Mouse (Mus musculus): ENCODE results near the gene Rusc1. TPM values are rescaled to one million over a fixed set of nuclear protein-coding genes. Genes with fewer than 3 reads are reported as not detected.

The Rusc1 gene
- polyA plus RNA-seq, 1 experiment from 2014 or later: 13.9 TPM

- TF ChIP-seq CTCF (IDR thresholded peaks at IDR 0.05; ENCODE audit: low read depth): no peak
- 74% methylated on average over 3 of the region's 3 CpGs for WGBS
- DNase-seq (no peak), ATAC-seq (ENCODE audit: insufficient read depth) (no peak)
- Histone ChIP-seq H3K9me3 (ENCODE audit: low read depth, low read length) (no peaks in the 10 kb centered on the region), H3K27ac (ENCODE audit: low read depth) (no peak overlapping the region), H3K36me3 (ENCODE audit: insufficient read depth) (no peaks in the 10 kb centered on the region), H3K4me3 (ENCODE audit: low read depth, low read length) (no peak overlapping the region), H3K9ac (no peak overlapping the region), H3K4me1 (ENCODE audit: insufficient read depth) (no peaks in the 10 kb centered on the region; the same call in 1 of the 2 replicates), H3K4me2 (no peak overlapping the region), H3K27me3 (ENCODE audit: insufficient read depth, low read length) (no peaks in the 10 kb centered on the region)
These were observed 36.8 kb upstream of the Rusc1 start for GRCm38 (mm10) chr3:89129908-89130307.

DNA sequence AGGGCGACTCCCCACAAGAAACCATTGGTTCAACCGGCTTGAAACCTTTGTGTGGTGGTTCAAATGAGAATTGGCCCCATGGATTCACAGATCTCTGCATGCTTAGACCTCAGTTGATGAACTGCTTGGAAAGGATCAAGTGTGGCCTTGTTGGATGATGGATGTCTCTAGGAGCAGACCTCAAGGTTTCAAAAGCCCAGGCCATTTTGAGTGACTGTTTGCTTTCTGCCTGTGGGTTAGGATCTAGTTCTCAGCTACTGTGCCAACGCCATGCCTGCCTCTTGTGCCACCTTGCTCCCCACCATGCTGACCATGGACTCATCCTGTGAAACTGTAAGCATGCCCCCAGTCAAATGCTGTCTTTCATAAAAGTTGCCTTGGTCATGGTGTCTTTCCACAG is 32.9 kb upstream of the Rusc1 start:
- ATAC-seq (ENCODE audit: insufficient read depth) (no peak), DNase-seq (no peak)
- TF ChIP-seq CTCF (IDR thresholded peaks at IDR 0.05; ENCODE audit: low read depth): no peak
- Histone ChIP-seq H3K9ac (no peak overlapping the region), H3K4me2 (no peak overlapping the region), H3K27ac (ENCODE audit: low read depth) (no peak overlapping the region), H3K36me3 (ENCODE audit: insufficient read depth) (no peaks in the 10 kb centered on the region), H3K4me3 (ENCODE audit: low read depth, low read length) (no peak overlapping the region), H3K27me3 (ENCODE audit: insufficient read depth, low read length) (no peaks in the 10 kb centered on the region), H3K4me1 (ENCODE audit: insufficient read depth) (no peaks in the 10 kb centered on the region), H3K9me3 (ENCODE audit: low read depth, low read length) (no peaks in the 10 kb centered on the region)
- 93% methylated on average over 3 of the region's 3 CpGs for WGBS

- WGBS: 58% methylated on average over 3 of the region's 3 CpGs
- H3K9ac ChIP-seq: no peak overlapping the region
- no peak for TF ChIP-seq CTCF (IDR thresholded peaks at IDR 0.05; ENCODE audit: low read depth)
- no peaks in the 10 kb centered on the region for H3K4me1 ChIP-seq (ENCODE audit: insufficient read depth)
- no peaks in the 10 kb centered on the region for H3K9me3 ChIP-seq (ENCODE audit: low read depth, low read length)
- ATAC-seq (ENCODE audit: insufficient read depth) (no peak), DNase-seq (peak; percentile 64)
- H3K4me3 ChIP-seq (ENCODE audit: low read depth, low read length): no peak overlapping the region
- no peaks in the 10 kb centered on the region for H3K36me3 ChIP-seq (ENCODE audit: insufficient read depth)
- no peaks in the 10 kb centered on the region for H3K27me3 ChIP-seq (ENCODE audit: insufficient read depth, low read length)
- no peak overlapping the region for H3K27ac ChIP-seq (ENCODE audit: low read depth)
- no peak overlapping the region for H3K4me2 ChIP-seq
These were observed 31.1 kb upstream of the Rusc1 start for GRCm38 (mm10) chr3:89124241-89124640.

DNA sequence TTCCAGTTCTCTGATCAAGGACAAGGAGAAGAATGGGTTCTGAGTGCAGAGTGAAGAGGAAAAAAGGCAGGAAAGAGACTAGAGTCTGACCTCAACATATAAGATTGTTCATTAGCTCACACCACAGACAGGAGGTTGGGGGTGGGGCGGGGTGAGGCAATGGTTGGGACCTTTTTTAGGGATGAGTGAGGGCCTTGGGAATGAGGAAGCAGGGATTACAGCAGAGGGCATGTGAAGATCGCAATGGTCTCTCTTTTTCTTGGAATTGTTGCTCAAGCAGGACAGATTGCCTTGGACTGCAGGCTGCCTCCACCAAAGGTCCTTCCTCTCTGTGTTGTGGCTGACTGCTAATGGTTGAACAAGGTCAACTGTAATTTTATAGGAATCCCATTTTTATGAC is 30.2 kb upstream of the Rusc1 start:
- H3K27ac ChIP-seq (ENCODE audit: low read depth): no peak overlapping the region
- DNase-seq (no peak), ATAC-seq (ENCODE audit: insufficient read depth) (no peak)
- H3K9me3 ChIP-seq (ENCODE audit: low read depth, low read length): no peaks in the 10 kb centered on the region
- H3K4me1 ChIP-seq (ENCODE audit: insufficient read depth): no peaks in the 10 kb centered on the region
- H3K4me3 ChIP-seq (ENCODE audit: low read depth, low read length): no peak overlapping the region
- no peak overlapping the region for H3K4me2 ChIP-seq
- no peak overlapping the region for H3K9ac ChIP-seq
- no peaks in the 10 kb centered on the region for H3K36me3 ChIP-seq (ENCODE audit: insufficient read depth)
- WGBS: 76% methylated on average over 2 of the region's 2 CpGs
- no peak for TF ChIP-seq CTCF (IDR thresholded peaks at IDR 0.05; ENCODE audit: low read depth)
- H3K27me3 ChIP-seq (ENCODE audit: insufficient read depth, low read length): no peaks in the 10 kb centered on the region

DNA sequence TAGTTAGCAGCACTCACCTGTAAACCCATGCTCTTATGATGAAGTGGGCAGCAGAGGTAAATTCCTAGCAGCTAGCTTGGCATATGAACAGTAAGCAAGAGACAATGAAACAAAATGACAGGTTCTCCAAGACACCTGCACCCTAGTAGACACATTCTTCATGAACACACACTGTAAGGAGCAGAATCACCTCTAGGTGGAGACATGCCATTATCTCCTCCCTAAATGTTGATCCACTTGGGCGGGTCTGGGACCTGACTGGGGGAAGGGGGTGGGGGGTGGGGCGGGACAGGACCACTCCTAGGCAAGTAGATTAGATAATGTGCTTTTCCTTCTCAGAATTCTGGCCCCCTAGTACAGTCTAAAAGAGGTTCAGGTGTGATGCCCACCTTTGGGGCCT is 22.4 kb upstream of the Rusc1 start:
- Histone ChIP-seq H3K27me3 (ENCODE audit: insufficient read depth, low read length) (no peaks in the 10 kb centered on the region), H3K9ac (no peak overlapping the region), H3K27ac (ENCODE audit: low read depth) (no peak overlapping the region), H3K4me3 (ENCODE audit: low read depth, low read length) (no peak overlapping the region), H3K4me1 (ENCODE audit: insufficient read depth) (no peaks in the 10 kb centered on the region), H3K4me2 (no peak overlapping the region), H3K9me3 (ENCODE audit: low read depth, low read length) (no peaks in the 10 kb centered on the region), H3K36me3 (ENCODE audit: insufficient read depth) (no peaks in the 10 kb centered on the region)
- 5% methylated on average over 2 of the region's 2 CpGs for WGBS
- ATAC-seq (ENCODE audit: insufficient read depth) (no peak), DNase-seq (peak; percentile 51)
- TF ChIP-seq CTCF (IDR thresholded peaks at IDR 0.05; ENCODE audit: low read depth): peak; percentile 54

GRCm38 (mm10) chr3:89113058-89113457 is 19.9 kb upstream of the Rusc1 start:
- Histone ChIP-seq H3K4me2 (no peak overlapping the region), H3K27ac (ENCODE audit: low read depth) (no peak overlapping the region), H3K9ac (no peak overlapping the region), H3K36me3 (ENCODE audit: insufficient read depth) (no peaks in the 10 kb centered on the region), H3K27me3 (ENCODE audit: insufficient read depth, low read length) (no peaks in the 10 kb centered on the region), H3K4me3 (ENCODE audit: low read depth, low read length) (no peak overlapping the region), H3K4me1 (ENCODE audit: insufficient read depth) (no peaks in the 10 kb centered on the region), H3K9me3 (ENCODE audit: low read depth, low read length) (no peaks in the 10 kb centered on the region)
- no peak for DNase-seq
- 69% methylated on average over 4 of the region's 4 CpGs for WGBS
- no peak for ATAC-seq (ENCODE audit: insufficient read depth)
- no peak for TF ChIP-seq CTCF (IDR thresholded peaks at IDR 0.05; ENCODE audit: low read depth)

- no peaks in the 10 kb centered on the region for H3K27me3 ChIP-seq (ENCODE audit: insufficient read depth, low read length)
- no peak overlapping the region for H3K4me2 ChIP-seq
- no peaks in the 10 kb centered on the region for H3K9me3 ChIP-seq (ENCODE audit: low read depth, low read length)
- H3K9ac ChIP-seq: no peak overlapping the region
- no peak for TF ChIP-seq CTCF (IDR thresholded peaks at IDR 0.05; ENCODE audit: low read depth)
- H3K36me3 ChIP-seq (ENCODE audit: insufficient read depth): no peaks in the 10 kb centered on the region
- no peak overlapping the region for H3K27ac ChIP-seq (ENCODE audit: low read depth)
- ATAC-seq (ENCODE audit: insufficient read depth): no peak
- no peak for DNase-seq
- no peak overlapping the region for H3K4me3 ChIP-seq (ENCODE audit: low read depth, low read length)
- no peaks in the 10 kb centered on the region for H3K4me1 ChIP-seq (ENCODE audit: insufficient read depth)
- 42% methylated on average over 1 of the region's 1 CpGs for WGBS
These were observed 15.0 kb upstream of the Rusc1 start for GRCm38 (mm10) chr3:89108146-89108545.

- Histone ChIP-seq H3K27ac (ENCODE audit: low read depth) (no peak overlapping the region), H3K9me3 (ENCODE audit: low read depth, low read length) (no peaks in the 10 kb centered on the region), H3K4me2 (no peak overlapping the region), H3K9ac (no peak overlapping the region), H3K27me3 (ENCODE audit: insufficient read depth, low read length) (no peaks in the 10 kb centered on the region), H3K4me1 (ENCODE audit: insufficient read depth) (no peaks in the 10 kb centered on the region), H3K4me3 (ENCODE audit: low read depth, low read length) (no peak overlapping the region), H3K36me3 (ENCODE audit: insufficient read depth) (no peaks in the 10 kb centered on the region)
- WGBS: 44% methylated on average over 3 of the region's 3 CpGs
- ATAC-seq (ENCODE audit: insufficient read depth) (no peak), DNase-seq (no peak)
- TF ChIP-seq CTCF (IDR thresholded peaks at IDR 0.05; ENCODE audit: low read depth): no peak
These were observed 14.4 kb upstream of the Rusc1 start for GRCm38 (mm10) chr3:89107545-89107944.

All from lung, embryonic 14.5 days (tissue).